Mouse (Mus musculus): Measurements from ENCODE around the gene Siah2.

Siah2 gene

GRCm38 (mm10) chr3:58660636-58661035 is 31.6 kb downstream of the Siah2 start:
- no peak for DNase-seq (ENCODE audit: low read depth, low spot score)

DNA sequence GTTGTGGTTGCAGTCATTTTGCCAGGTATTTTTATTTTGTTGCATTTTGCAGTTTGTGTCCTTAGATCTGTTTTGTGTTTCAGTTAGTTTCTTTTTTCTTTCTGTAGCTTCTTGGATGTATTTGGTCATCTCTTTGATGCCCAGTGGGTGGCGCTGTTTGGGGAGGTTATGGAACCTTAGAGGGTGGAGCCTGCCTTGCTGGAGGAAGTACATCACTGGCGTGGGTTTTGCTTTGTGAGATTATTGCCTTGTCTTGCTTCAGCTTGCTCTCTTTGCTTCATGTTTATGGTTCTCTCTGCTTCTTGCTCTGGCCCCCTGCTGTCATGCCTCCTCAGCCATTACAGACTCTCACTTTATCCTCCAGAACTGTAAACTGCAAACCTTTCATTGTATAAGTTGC is 34.8 kb downstream of the Siah2 start:
- no peak for DNase-seq (ENCODE audit: low read depth, low spot score)

DNA sequence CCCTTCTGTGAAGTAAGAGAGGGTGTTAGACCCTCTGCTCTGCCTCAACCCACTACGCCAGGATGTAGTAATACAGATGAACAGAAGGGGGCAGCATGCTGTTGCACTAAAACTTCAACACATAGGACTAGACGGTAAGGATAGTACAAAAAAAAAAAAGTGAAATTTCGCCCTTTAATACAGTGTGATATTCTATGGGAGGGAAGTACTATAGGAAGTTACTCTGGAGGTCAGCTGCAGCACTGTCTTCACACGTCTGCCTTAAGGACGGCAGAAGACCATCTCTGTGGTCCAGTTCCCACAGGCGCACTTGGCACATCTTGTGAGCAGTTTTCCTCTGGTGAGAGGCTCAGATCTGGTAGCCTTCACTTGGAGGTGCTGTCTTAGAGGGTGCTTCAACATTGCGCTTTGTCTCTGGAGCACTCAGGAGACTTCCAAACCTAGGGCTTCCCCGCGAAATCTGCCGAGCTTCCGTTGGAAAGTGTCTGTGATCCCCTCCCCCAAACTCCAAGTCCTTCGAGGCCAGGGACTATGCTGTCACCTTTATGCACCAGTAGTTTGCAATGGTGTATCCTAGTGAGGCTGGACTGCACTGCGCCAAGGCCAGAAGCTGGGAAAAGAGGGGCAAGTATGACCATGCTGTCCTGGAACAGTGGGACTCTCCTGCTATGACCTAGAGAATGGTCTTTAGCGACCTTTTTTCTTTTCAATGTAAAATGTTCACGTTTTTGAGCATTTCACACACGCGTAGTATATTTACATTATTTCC is 36.7 kb downstream of the Siah2 start:
- no peak for DNase-seq (ENCODE audit: low read depth, low spot score)

GRCm38 (mm10) chr3:58653907-58654306 is 38.3 kb downstream of the Siah2 start:
- DNase-seq (ENCODE audit: low read depth, low spot score) = no peak

DNA sequence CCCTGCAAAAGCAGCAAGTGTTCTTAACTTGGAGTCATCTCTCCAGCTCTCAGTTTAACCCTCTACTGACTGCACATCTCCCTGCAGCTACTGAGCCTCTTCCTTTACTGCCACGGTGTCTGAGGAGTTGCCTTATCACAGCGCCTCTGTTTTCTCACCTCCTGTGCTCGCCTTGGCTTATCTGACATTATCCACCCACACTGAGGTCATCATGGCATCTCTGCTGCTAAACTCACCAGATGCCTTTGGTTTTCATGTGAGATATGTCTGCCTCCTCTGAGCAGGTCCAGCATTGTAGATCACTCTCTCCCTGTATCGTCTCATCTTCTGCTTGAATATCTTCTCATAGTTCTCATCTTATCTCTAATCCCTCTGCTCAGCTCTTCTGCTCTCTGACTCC is 41.9 kb downstream of the Siah2 start:
- DNase-seq (ENCODE audit: low read depth, low spot score) = no peak

GRCm38 (mm10) chr3:58647179-58647578 is 45.0 kb downstream of the Siah2 start:
- no peak for DNase-seq (ENCODE audit: low read depth, low spot score)

DNA sequence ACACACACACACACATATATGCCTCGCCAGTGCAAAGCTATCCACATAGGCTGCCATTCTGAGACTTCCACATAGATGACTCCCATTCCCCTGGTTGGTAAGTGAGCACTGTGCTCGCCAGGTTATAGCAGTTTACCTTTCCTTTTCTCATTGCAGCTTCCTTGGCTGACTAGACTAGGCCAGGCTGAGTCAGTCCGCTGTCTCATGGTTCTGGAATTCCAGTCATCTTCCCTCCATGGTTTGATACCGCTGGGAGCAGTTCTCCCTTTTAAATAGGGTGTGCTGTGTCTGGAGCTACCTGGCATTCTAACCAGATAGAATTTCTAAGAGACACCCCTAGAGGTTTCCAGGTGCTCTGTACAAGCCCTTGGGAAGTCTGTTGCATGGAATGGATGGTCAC is 46.0 kb downstream of the Siah2 start:
- no peak for DNase-seq (ENCODE audit: low read depth, low spot score)

GRCm38 (mm10) chr3:58636406-58637295 is 55.5 kb downstream of the Siah2 start, which contains the start of gene Erich6:
Gene Erich6, minus strand, starts transcription at chr3:58637207.
- DNase-seq (ENCODE audit: low read depth, low spot score) = no peak

GRCm38 (mm10) chr3:58631693-58632092 is 60.5 kb downstream of the Siah2 start:
- DNase-seq (ENCODE audit: low read depth, low spot score) = no peak

DNA sequence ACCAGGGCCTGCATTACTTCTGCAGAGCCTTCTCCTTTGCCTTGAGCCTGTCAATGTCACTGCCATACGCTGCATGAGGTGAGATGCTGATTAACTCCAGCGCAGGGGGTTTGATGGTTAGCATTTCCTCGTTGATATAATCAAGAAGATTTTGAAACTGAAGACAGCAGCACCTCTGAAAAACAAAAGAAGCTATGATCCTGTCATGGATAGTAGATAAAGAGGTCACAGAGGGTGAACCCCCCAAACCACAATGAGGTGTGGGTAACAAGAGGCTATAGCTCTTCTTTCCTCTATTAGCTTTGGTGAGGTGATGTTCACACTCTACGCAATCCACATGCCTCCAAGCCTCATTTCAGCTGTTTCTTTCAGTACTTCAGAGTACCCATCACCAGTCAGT is 67.2 kb downstream of the Siah2 start:
- DNase-seq (ENCODE audit: low read depth, low spot score) = no peak
